In the genomic region with DNA sequence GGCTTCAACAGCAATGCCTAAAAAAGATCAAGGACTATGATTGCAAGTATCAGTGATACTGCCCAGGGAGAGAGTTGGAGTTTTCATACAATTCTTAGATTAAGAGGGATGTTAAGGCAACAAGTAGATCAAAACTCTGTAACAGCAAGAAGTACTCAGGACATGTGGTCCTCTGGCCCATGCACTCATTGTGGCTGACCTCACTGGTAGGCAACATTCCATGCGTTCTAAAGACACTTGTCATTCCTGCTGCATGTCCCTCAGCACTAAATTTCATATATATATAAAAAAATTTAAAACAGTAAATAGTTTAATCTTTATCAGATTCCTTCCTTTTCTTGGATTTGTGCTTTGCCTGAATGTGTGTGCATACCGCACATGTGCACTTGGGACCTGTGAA, we compare ENCODE assay signal across 35 mouse cellular contexts.
"Had no signal": no experiment of that assay in that cellular context is flagged by ENCODE, and none has a peak within 500 bp of the region (broad histone marks: within the 10 kb centered on the region; RNA-seq: fewer than 3 reads in every experiment).

No protein-coding gene starts in this region.

- H3K4me1 ChIP-seq: heart, embryonic 10.5 days; heart, embryonic 12.5 days; heart, embryonic 13.5 days; heart, embryonic 15.5 days; hindbrain, embryonic 10.5 days; hindbrain, embryonic 12.5 days; hindbrain, embryonic 13.5 days; hindbrain, embryonic 15.5 days; intestine, embryonic 15.5 days; kidney, embryonic 15.5 days had no signal

- H3K9ac ChIP-seq: heart, embryonic 12.5 days; heart, embryonic 13.5 days; heart, embryonic 15.5 days; hindbrain, embryonic 12.5 days; hindbrain, embryonic 13.5 days; hindbrain, embryonic 14.5 days; hindbrain, embryonic 15.5 days; intestine, embryonic 15.5 days; kidney, embryonic 15.5 days had no signal

- H3K4me2 ChIP-seq: heart, embryonic 11.5 days; heart, embryonic 12.5 days; heart, embryonic 13.5 days; heart, embryonic 15.5 days; hindbrain, embryonic 12.5 days; hindbrain, embryonic 13.5 days; hindbrain, embryonic 14.5 days; hindbrain, embryonic 15.5 days; intestine, embryonic 15.5 days; kidney, embryonic 15.5 days had no signal

- H3K9me3 ChIP-seq: heart, embryonic 10.5 days; heart, embryonic 12.5 days; heart, embryonic 13.5 days; heart, embryonic 15.5 days; hindbrain, embryonic 10.5 days; hindbrain, embryonic 12.5 days; hindbrain, embryonic 13.5 days; hindbrain, embryonic 15.5 days; intestine, embryonic 15.5 days; kidney, embryonic 15.5 days had no signal

- H3K4me3 ChIP-seq: heart, embryonic 10.5 days; heart, embryonic 12.5 days; heart, embryonic 13.5 days; heart, embryonic 15.5 days; hindbrain, embryonic 10.5 days; hindbrain, embryonic 12.5 days; hindbrain, embryonic 13.5 days; hindbrain, embryonic 15.5 days; intestine, embryonic 15.5 days; kidney, embryonic 15.5 days; layer of hippocampus, adult 2 months had no signal

- H3K27me3 ChIP-seq: heart, embryonic 12.5 days; heart, embryonic 13.5 days; heart, embryonic 15.5 days; hindbrain, embryonic 12.5 days; hindbrain, embryonic 13.5 days; hindbrain, embryonic 15.5 days; intestine, embryonic 15.5 days; kidney, embryonic 15.5 days had no signal

- H3K36me3 ChIP-seq: heart, embryonic 10.5 days; heart, embryonic 12.5 days; heart, embryonic 13.5 days; heart, embryonic 15.5 days; hindbrain, embryonic 10.5 days; hindbrain, embryonic 12.5 days; hindbrain, embryonic 13.5 days; hindbrain, embryonic 15.5 days; intestine, embryonic 15.5 days; kidney, embryonic 15.5 days had no signal

- DNase-seq: heart, postnatal 10 days; heart, postnatal 14 days; heart, postnatal 36 days; heart, postnatal 4 days; kidney, adult 11 months; kidney, adult 18-20 months; kidney, adult 2 months; kidney, adult 8-10 months; kidney, adult 9 months; kidney, postnatal 10 days; kidney, postnatal 14 days; kidney, postnatal 25 days; kidney, postnatal 36 days; kidney, postnatal 4 days; layer of hippocampus, adult 9-11 months; layer of hippocampus, postnatal 36 days had no signal

- ATAC-seq: hindbrain, embryonic 16.5 days; hindbrain, postnatal 0 days; inflammation-experienced regulatory T-cells, adult 6 months; intestine, embryonic 15.5 days; intestine, embryonic 16.5 days; intestine, postnatal 0 days had no signal

- H3K27ac ChIP-seq: heart, embryonic 10.5 days; heart, embryonic 13.5 days; heart, embryonic 15.5 days; hindbrain, embryonic 10.5 days; hindbrain, embryonic 12.5 days; hindbrain, embryonic 13.5 days; hindbrain, embryonic 14.5 days; hindbrain, embryonic 15.5 days; hindbrain, postnatal 0 days; intestine, embryonic 15.5 days; kidney, embryonic 15.5 days; kidney, postnatal 0 days; layer of hippocampus, adult 2 months had no signal
